Mouse (Mus musculus) cerebellum, adult 11 months (tissue): Measurements from ENCODE around the gene Ddx42.
"Not testable (repeated sequence)": the region's sequence is repeated elsewhere in the genome, so short reads cannot be mapped to it uniquely, and the experiment has no call there.

ENCODE experiments used
- DNase-seq: peaks from one replicate; pipeline ENCODE4 v3.0.0; 2022

The Ddx42 gene

DNA sequence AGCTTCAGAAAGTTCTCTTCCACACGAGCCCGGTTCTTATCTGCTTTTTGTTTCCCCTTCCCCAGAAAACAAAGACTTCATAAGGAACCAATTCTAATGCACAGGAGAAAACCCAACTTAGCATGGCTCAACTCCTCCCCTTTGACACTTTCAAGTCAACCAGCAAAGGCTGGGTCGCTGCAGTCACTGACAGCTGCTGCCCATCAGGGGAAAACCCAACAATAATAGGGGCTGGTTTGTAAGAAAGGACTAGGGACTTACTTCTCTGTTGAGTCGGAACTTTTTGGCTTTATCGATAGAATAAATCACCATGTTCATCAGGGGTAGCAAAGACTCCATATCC, 14.6 kb upstream of the Ddx42 start, which contains the start of gene Strada:
Strada (minus strand) TSS at position 46 of the 343 bp plus-strand sequence.
- DNase-seq = no peak

DNA sequence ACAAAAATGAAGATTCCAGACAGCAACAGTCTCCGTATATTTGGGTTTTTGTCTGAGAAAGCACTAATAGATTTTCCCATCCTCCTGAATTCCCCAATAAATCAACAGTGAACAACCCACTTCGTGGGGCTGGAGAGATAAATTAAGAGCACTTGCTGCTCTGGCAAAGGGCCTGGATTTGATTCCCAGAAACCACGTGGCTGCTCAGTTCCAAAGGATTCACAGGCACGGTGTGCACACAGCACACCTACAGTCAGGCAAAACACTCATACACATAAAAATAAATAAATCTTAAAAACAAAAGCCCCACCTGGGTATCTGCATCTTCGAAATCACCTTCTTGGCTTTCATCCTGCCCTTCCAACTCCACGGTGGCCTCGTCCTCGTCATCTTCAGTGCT, 4.0 kb upstream of the Ddx42 start:
- DNase-seq = no peak

DNA sequence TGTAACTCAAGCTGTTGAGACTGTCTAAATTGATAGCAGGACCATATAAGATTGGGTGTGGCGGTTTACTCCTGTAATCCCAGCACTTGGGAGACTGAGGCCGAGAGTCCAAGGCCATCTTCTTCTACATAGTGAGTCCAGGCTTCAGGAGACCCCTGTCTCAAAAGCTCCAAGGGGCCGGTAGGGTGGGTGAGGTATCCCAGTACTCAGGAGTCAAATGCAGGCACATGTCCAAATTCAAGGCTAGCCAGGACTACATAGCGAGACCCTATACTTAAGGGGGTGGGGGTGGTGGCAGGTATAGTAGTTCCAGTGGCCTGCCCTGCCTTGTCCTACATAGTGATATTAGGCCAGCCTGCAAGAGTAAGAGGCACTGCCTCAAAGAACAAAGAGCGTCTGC, 1.9 kb upstream of the Ddx42 start:
- no peak for DNase-seq

DNA sequence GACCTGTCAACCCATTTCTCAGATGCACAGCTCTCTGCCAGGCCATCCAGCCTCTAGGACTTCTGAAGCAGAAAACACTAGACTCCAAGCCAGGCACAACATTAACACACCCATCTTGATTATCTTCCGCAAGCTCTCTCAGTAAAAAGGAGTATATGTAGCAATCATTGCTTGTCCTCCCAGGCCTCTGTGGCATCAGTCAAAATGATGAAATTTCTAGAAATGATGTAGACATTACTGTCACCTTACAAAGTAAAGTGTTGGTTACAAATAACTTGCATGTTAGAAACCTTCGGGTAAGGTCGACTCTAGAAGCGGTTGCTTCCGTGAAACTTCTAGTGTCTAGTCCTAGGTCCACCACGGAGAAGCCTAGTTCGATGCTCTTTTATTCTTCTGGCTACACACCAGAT, 1.3 kb upstream of the Ddx42 start:
- DNase-seq = no peak

- peak; percentile 96 for DNase-seq
Measured at GRCm38 (mm10) chr11:106215927-106216729, 598 bp upstream of the Ddx42 start, which contains the start of gene Ccdc47. Gene Ccdc47 (minus strand): TSS chr11:106216344.

DNA sequence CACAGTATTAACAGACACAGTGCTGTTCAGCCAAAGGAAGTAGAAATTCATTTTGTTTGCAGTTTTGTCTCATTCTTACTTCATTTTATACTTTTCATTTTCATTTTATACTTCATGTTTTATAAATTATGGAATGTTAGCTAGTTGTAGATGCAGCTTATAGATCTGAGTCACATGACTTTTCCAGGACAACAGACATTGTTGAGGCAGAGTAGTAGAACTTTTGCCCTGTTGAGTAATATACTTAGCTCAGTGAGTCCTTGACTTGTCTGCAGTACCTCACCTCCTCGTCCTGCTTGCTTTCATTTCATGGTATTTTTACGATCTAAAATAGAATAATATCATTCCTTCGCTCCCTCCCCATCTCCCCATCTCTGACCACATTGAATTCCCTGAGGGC, 3.9 kb downstream of the Ddx42 start:
- no peak for DNase-seq

DNA sequence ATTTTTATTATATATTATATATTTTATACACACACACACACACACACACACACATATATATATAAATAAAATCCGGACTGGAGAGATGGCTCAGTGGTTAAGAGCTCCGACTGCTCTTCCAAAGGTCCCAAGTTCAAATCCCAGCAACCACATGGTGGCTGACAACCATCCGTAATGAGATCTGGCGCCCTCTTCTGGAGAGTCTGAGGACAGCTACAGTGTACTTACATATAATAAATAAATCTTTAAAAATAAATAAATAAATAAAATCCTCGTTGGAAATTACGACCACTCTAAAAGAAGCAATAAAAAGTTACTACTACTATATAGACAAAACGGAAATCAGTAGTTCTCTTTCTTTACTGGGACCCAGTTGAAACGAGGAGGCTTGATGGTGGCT, 17.3 kb downstream of the Ddx42 start:
- DNase-seq = not testable (repeated sequence)

DNA sequence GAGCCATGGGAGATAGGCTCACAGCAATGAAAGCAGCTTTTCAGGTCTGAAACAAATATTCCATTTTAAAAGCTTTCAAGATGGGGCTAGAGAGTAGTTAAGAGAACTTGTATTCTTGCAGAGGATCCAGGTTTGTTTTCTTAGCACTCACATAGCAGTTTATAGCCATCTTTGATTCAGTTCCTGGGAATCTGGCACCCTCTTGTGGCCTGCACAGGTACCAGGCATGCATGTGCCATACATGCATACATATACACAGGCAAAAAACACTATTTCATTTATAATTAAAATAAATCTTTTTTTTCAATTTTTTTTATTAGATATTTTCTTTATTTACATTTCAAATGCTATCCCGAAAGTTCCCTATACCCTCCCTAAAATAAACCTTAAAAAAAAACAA, 30.1 kb downstream of the Ddx42 start:
- no peak for DNase-seq

- DNase-seq = no peak
Measured at GRCm38 (mm10) chr11:106249326-106249725, 32.6 kb downstream of the Ddx42 start.

DNA sequence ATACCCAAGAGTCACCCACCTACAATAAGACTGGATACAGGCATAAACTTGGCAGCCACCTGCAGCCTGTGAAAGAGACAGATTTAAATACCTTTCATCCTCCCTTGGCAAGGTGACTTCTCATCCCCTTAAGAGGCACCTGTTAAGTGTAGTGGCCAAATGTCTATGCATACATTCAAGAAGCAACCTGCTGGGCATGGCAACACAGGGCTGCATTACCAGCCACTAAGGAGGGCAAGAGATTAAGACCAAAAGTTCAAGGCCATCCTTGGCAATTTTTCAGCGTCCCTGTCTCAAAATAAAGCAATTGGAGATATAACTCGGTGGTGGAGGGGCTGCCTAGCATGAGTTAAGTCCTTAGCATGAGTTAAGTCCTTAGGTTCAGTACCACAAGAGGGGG, 38.0 kb downstream of the Ddx42 start:
- DNase-seq = no peak

DNA sequence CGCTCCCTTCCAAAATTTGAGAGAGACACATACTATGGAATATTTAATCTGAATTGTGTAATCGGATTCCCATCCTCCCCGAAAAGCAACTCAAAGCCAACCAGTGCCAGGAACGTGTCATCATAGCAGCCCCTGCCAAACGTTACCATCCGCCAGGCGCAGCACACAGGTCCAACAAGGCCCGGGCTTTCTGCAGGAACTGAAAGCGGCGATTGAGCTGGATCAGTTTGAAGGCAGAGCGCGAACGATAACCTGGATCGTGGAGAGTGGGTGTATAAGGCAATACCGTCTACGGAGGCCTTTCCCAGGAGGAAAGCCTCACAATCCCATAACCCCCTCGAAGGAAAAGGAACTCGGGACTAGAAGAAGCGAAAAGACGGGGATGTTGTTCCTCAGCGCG, 38.4 kb downstream of the Ddx42 start:
- DNase-seq = no peak

GRCm38 (mm10) chr11:106255685-106256451, 39.1 kb downstream of the Ddx42 start, which contains the start of the genes Ftsj3 and Psmc5:
Gene Ftsj3 (minus strand): TSS chr11:106256079.
Gene Psmc5 (plus strand): TSS chr11:106256154.
- DNase-seq = peak; percentile 97

GRCm38 (mm10) chr11:106256775-106257174, 40.0 kb downstream of the Ddx42 start:
- DNase-seq = no peak

DNA sequence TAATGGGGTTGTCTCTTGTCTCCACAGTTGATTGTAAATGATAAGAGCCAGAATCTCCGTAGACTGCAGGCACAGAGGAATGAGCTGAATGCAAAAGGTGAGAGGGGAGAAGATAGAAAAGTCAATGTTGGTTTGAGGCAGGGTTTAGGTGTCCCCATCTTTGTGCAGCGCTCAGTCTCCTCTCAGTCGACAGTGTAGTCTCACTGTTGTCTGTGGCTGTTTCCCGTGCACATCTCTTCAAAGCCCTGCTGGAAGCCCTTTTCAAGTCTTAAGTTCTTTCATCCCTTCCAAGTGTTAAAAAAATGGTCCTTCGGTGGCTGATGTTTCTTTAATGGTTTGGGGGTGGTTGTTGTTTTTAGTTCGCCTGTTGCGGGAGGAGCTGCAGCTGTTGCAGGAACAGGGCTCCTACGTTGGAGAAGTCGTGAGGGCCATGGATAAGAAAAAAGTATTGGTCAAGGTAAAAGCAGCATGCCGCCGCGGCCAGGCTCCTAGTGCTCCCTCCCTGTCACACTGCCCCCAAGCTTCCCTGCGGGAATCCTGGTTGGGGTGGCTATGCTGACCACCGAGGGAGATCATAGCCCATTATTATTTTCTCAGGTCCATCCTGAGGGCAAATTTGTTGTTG, 44.2 kb downstream of the Ddx42 start:
- no peak for DNase-seq

GRCm38 (mm10) chr11:106263963-106264362, 47.2 kb downstream of the Ddx42 start:
- DNase-seq = no peak

GRCm38 (mm10) chr11:106264988-106265387, 48.3 kb downstream of the Ddx42 start:
- DNase-seq = no peak

DNA sequence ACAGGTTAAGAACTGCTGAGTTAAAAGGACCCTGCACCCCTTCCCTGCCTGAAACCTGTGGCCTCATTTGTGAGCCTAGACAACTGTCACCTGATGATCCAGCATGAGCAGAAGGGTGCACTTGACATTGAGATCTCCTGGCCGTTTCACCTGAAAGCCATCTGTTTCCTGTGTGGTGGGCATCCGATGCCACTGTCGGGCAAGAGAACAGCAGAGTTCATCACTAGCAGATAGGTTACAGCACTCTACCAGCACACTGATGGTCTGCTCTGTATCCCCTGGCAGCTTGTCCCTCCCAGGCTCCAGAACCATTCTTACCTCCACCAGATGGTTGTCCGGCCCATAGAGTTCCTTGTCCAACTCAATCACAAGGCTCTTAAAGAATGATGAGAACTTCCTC, 48.8 kb downstream of the Ddx42 start:
- DNase-seq = no peak

- peak; percentile 38 for DNase-seq
Measured at GRCm38 (mm10) chr11:106266431-106266830, 49.7 kb downstream of the Ddx42 start.

DNA sequence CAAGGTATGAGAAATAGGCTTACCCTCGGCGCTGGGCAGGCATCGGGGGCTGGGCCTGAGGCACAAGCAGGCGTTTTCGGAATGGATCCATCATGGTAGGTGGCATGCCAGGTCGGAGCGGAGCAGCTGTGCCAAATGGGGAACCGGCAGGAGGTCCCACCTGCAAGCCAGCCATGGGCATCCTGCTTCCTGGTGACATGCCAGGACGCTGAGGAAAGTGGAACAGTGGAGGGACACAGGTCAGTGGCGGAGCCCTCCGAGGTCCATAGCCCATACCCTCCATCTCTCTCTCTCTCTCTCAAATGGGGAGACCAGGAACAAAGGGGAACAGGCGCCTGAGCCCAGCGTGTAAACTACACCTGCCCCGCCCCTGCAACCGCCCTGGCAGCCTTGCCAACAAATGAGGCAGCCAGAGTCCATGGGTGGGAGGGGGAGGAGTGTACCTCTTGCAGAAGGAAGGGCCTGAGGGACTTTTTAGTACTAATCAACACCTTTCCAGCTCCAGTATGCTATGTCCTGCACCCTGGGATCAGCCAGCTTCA, 50.7 kb downstream of the Ddx42 start:
- DNase-seq = peak; percentile 95

GRCm38 (mm10) chr11:106267871-106268270, 51.1 kb downstream of the Ddx42 start:
- DNase-seq = peak; percentile 70

DNA sequence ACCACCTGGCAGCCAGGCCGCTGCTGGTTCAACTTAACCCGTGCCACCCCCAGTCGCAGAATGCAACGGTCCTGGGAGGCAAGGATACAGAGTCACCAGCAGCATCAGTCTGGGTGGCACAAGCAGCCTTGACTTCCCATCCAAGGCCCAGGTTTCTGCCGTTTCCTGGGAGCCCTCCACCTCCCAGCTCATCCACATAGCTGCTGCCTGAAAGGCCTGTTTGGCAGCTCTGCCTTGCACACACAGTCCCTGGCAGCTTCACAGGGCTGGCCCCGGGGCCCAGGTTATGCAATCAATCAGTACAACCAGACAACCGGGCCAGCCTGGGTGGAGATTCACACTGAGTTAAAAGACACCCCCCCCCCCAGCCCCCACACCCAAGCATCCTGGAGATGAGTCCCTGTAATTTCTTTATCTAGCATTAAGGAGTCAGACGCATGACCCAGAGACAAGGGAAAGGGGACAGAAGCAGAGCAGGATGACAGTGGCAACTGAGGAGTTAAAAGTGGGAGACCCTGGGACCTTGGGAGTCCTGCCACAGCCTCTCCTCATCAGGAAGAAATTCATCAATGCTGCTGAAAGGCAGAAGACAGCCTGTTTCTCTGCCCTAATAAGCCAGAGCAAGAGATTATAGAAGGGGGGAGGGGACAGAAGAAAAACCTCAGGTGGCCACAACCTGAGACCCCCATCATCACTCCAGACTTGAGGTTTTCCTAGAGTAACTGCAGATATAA, 51.8 kb downstream of the Ddx42 start:
- DNase-seq = peak; percentile 89

GRCm38 (mm10) chr11:106269060-106269431, 52.3 kb downstream of the Ddx42 start:
- DNase-seq = peak; percentile 61
